Mouse (Mus musculus) embryonic facial prominence, embryonic 13.5 days (tissue): ENCODE measurements around the gene Prss54. TPM values are rescaled to one million over a fixed set of nuclear protein-coding genes. Genes with fewer than 3 reads are reported as not detected.

Experiments
- ATAC-seq: fragments of 200-750 bp; cut with Nextera tagmentation; 2 replicates; pipeline ENCODE4 v1.8.0; 2017; ENCODE audit warnings: low read depth; ENCODE audit not compliant: insufficient number of reproducible peaks, insufficient read depth, low FRiP score, low TSS enrichment
- H3K27ac ChIP-seq: fragments of 300-500 bp; sonication (generic); 2 replicates; pipeline ENCODE4 v1.5.1; 2015; ENCODE audit warnings: moderate library complexity, mild to moderate bottlenecking, inconsistent platforms
- H3K27me3 ChIP-seq: fragments of 300-500 bp; sonication (generic); 2 replicates; pipeline ENCODE4 v1.6.1; 2015; ENCODE audit warnings: mild to moderate bottlenecking, inconsistent platforms
- H3K36me3 ChIP-seq: fragments of 300-500 bp; sonication (generic); 2 replicates; pipeline ENCODE4 v1.6.1; 2015; ENCODE audit warnings: mild to moderate bottlenecking, inconsistent platforms
- H3K4me1 ChIP-seq: fragments of 300-500 bp; sonication (generic); 2 replicates; pipeline ENCODE4 v1.6.1; 2015; ENCODE audit warnings: inconsistent platforms
- H3K4me2 ChIP-seq: fragments of 300-500 bp; sonication (generic); 2 replicates; pipeline ENCODE4 v1.6.1; 2015; ENCODE audit warnings: moderate library complexity, mild to moderate bottlenecking, inconsistent platforms
- H3K4me3 ChIP-seq: fragments of 300-500 bp; sonication (generic); 2 replicates; pipeline ENCODE4 v1.5.1; 2015; ENCODE audit warnings: mild to moderate bottlenecking, inconsistent platforms
- H3K9ac ChIP-seq: fragments of 300-500 bp; sonication (generic); 2 replicates; pipeline ENCODE4 v1.6.1; 2015; ENCODE audit warnings: mild to moderate bottlenecking, inconsistent platforms
- H3K9me3 ChIP-seq: fragments of 300-500 bp; sonication (generic); 2 replicates; pipeline ENCODE4 v1.6.1; 2016; ENCODE audit warnings: inconsistent platforms
- WGBS: fragments of 180-500 bp; shearing (Covaris S2); methylation state at CpG from one replicate; pipeline ENCODE4 v1.1.7; 2015; ENCODE audit warnings: mixed read lengths; 5-methylcytosine and 5-hydroxymethylcytosine counted together
- polyA plus RNA-seq: library from polyadenylated mRNA; unstranded; fragments of >200 nt; fragmentation: Nextera tagmentation; extraction: Ambion mirVana; gene quantifications from 2 replicates; pipeline ENCODE4 v1.2.1, GENCODE M21; 2015

Gene Prss54
- polyA plus RNA-seq, 1 experiment from 2014 or later, result not detected

DNA sequence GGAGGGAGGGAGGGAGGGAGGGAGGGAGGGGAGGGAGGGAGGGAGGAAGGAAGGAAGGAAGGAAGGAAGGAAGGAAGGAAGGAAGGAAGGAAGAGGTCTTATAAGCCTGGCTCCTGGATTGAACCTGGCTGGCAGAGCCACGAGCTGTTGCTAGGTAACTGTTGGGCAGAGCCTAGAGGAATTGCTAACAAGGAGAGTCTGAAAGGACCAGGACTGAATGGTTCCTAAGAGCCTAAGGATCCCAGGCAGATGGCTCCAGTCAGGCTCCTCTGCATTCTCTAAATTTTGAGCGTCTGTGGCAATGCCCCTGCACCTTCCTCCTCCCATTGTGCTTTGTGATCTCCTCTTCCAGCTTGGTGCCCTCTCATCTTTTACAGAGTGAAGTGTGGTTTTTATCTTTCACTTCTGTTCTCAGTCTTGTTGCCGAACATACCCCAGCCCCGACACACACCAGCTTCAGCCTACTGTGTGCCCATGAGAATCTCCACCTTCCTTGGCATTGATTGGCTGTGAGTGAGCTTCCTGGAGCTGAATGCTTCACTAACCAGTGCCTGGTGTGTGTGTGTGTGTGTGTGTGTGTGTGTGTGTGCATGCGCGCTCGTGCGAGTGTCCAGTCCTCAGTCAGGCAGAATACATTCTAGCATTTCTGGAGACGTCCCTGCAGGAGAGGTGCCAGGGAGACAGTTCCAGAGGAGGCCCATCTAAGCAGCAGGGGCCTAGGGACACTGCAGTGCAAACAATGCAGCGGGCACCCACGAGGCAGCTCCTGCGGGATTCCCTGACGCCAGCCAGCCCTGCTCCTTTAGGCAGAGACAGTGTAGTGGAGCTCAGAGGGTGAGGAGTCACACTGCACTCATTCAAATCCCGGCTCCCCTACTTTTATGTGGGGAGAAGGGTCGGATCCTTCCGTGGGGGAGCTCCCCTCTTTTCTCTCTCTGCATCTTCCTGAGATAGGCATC lies 26.0 kb downstream of the Prss54 start:
- 65% methylated on average over 16 of the region's 16 CpGs for WGBS
- no peaks in the 10 kb centered on the region for H3K4me1 ChIP-seq
- no peak overlapping the region for H3K4me3 ChIP-seq
- ATAC-seq, result no peak
- H3K36me3 ChIP-seq, result no peaks in the 10 kb centered on the region
- H3K27me3 ChIP-seq, result no peaks in the 10 kb centered on the region
- no peak overlapping the region for H3K27ac ChIP-seq
- H3K9ac ChIP-seq, result no peak overlapping the region
- no peak overlapping the region for H3K4me2 ChIP-seq
- H3K9me3 ChIP-seq, result no peaks in the 10 kb centered on the region

DNA sequence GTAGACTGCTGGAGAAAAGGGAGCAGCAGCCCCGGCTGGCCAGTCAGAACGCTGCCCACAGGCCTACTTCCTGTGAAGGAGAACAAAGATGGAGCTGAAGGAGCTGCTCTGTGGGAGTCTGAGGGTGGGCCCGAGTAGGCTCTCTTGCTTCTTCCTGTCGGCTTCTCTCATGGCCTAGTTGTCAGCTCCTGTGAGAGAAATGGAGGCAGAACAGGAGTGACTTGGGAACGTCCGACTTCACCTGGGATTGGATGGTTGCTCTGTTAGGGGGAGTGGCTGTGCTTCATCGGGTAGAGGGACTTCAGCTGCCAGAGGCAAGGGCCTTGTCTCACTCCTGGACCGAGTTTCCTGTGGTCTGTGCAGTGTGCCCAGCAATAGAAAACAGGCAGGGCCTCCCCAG lies 28.2 kb downstream of the Prss54 start:
- Histone ChIP-seq H3K4me2 (no peak overlapping the region), H3K4me1 (no peaks in the 10 kb centered on the region), H3K36me3 (no peaks in the 10 kb centered on the region), H3K27ac (no peak overlapping the region), H3K4me3 (no peak overlapping the region), H3K9me3 (no peaks in the 10 kb centered on the region), H3K27me3 (no peaks in the 10 kb centered on the region), H3K9ac (no peak overlapping the region)
- WGBS, result 49% methylated on average over 8 of the region's 8 CpGs
- ATAC-seq, result no peak

DNA sequence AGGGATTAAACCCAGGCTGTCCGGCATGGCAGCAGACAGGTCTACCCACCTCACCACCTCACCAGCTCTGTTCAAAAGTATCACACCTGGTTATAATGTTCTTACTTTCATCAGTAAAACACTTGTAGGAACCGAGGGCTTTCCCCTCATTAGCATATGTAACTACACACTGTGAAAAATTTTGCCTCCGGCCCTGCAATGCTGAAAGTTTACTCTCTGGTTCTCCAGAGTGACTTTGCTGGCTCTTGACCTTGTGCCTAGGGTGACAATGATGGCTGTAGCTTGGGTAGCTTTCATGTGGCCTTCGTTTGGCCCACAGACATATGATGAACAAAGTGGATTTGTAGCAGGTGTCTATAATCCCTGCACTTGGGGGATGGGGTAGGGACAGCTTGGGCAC lies 29.2 kb downstream of the Prss54 start:
- Histone ChIP-seq H3K9me3 (no peaks in the 10 kb centered on the region), H3K27ac (no peak overlapping the region), H3K27me3 (no peaks in the 10 kb centered on the region), H3K9ac (no peak overlapping the region), H3K4me3 (no peak overlapping the region), H3K4me1 (no peaks in the 10 kb centered on the region), H3K4me2 (no peak overlapping the region), H3K36me3 (no peaks in the 10 kb centered on the region)
- no peak for ATAC-seq
- 71% methylated on average over 4 of the region's 4 CpGs for WGBS

DNA sequence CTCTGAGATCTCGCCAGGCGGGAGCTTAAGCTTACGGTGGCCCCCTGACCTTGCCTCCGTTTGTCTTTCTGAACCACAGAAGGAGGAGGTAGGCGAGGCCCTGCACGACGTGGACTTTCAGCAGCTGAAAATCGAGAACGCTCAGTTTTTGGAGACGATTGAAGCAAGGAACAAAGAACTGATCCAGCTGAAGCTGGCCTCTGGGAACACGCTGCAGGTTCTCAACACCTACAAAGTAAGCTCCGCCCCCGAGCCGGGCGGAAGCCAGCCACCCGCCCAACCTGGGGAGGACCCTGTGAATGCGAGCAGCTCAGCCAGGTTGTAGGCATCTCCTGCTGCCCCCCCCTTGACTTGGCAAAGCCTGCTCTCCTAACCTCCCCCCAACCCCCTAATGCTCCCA lies 30.3 kb downstream of the Prss54 start:
- ATAC-seq, result no peak
- H3K27ac ChIP-seq, result no peak overlapping the region
- H3K27me3 ChIP-seq, result no peaks in the 10 kb centered on the region

DNA sequence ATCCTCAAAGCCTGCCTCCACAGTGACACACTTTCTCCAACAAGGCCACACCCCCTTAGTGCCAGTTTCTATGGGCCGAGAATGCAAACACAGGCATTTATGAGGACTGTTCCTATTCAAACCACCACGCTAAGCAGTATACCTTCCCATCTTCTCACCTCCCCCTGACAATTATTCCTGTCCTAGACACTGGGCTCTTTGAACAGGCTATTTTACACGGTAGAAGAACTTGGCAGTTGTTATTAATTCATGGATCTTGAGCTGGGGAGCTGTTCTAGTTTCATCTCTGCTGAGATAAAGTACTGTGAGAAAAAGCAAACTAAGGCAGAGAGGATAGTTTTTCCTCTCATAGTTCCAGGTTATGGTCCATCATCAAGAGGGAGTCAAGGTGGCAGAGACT lies 33.1 kb downstream of the Prss54 start:
- H3K27ac ChIP-seq, result no peak overlapping the region
- H3K9me3 ChIP-seq, result no peaks in the 10 kb centered on the region
- H3K36me3 ChIP-seq, result no peaks in the 10 kb centered on the region
- no peaks in the 10 kb centered on the region for H3K4me1 ChIP-seq
- H3K9ac ChIP-seq, result no peak overlapping the region
- H3K27me3 ChIP-seq, result no peaks in the 10 kb centered on the region
- no peak overlapping the region for H3K4me2 ChIP-seq
- H3K4me3 ChIP-seq, result no peak overlapping the region
- 84% methylated on average over 3 of the region's 3 CpGs for WGBS
- no peak for ATAC-seq

More for the DNA sequence above, 30.3 kb downstream of the Prss54 start:
- Histone ChIP-seq H3K9me3 (no peaks in the 10 kb centered on the region), H3K4me2 (no peak overlapping the region), H3K4me3 (no peak overlapping the region), H3K36me3 (no peaks in the 10 kb centered on the region), H3K4me1 (no peaks in the 10 kb centered on the region), H3K9ac (no peak overlapping the region)
- 81% methylated on average over 17 of the region's 17 CpGs for WGBS

DNA sequence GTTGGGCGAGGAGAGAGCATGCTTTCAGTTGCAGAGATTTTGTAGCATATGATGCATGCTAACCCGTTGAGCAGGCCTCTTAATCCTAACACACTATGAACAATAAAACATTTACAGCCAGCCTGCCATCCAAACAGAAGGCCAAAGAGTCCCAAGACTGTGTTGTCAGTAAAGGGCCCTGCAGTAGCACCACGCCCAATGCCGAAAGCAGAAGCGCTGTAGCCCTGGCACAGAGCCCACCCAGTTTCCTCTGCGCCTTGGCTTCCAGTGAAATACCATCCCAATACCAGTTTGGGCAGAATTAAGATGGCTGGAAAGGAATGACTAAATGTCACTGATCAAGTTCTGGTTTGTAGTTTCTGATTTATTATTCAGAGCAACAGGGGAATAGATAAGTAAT lies 33.9 kb downstream of the Prss54 start:
- no peak overlapping the region for H3K9ac ChIP-seq
- no peaks in the 10 kb centered on the region for H3K36me3 ChIP-seq
- no peak overlapping the region for H3K4me2 ChIP-seq
- no peak for ATAC-seq
- no peaks in the 10 kb centered on the region for H3K27me3 ChIP-seq
- H3K9me3 ChIP-seq, result no peaks in the 10 kb centered on the region
- no peak overlapping the region for H3K4me3 ChIP-seq
- WGBS, result 89% methylated on average over 6 of the region's 6 CpGs
- no peak overlapping the region for H3K27ac ChIP-seq
- no peaks in the 10 kb centered on the region for H3K4me1 ChIP-seq

DNA sequence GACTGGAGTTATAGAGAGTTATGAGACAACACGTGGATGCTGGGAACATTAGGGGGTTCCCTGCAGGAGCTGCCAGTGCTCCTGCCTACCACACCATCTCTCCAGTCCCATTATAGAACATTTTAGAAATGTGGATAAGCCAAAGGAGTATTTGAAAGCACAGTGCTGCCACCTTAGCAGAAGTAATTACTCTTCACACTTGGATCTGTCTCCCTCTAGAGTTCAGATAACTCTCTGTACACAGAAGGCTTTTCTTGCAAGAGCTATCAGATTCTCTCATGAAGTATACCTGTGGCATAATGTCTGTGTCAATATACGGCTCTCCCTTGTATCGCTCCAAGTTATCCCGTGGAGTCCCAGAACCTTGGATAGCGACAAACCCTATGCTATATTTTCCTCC lies 36.7 kb downstream of the Prss54 start:
- 76% methylated on average over 5 of the region's 5 CpGs for WGBS
- H3K36me3 ChIP-seq, result no peaks in the 10 kb centered on the region
- ATAC-seq, result no peak

DNA sequence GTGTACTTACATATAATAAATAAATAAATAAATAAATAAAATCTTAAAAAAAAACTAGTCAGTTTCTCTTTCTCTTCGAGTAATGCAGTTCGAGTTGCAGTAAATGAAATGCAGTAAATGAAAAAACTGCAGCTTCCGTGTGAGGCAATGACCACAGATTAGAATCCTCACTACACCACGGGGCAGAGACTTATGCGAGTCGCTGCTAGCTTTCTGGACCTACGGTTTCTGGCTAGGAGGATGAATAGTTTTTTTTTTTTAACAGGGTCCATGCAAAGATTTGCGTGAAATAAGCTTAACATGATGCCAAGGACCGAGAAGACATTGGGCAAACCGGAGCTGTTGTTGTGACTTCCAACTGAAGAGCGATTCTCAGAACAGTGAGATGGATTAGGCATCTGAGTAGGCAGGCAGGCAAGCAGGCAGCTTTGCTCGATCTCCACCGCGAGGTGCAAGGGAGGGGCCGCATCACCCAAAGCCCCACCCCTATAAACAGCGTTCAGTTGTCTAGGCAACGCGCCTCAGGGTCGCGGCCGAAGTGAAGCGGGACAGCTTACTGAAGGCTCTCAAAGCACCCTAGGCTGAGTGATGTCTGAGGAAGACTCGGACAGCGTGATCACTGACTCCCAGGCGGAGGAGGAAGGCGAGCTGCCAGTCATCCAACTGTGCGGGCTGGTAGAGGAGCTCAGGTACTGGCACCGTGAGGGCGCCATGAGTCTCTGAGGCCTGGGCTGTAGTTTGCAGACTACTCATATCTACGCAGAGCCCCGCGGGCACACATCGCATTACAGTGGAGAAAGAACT lies 42.4 kb downstream of the Prss54 start, which contains the start of gene Ccdc113:
Gene Ccdc113, plus strand, starts transcription at position 502 of the 804 bp plus-strand sequence.
- Histone ChIP-seq H3K9ac (peak within 1 kb of the TSS; percentile 62), H3K27ac (no peak within 1 kb of the TSS), H3K27me3 (peaks cover 7% of the 10 kb centered on the region; the same call in 1 of the 2 replicates), H3K4me1 (peaks cover 8% of the 10 kb centered on the region; the same call in 1 of the 2 replicates), H3K36me3 (no peaks in the 10 kb centered on the region), H3K4me3 (peak within 1 kb of the TSS; percentile 48), H3K4me2 (peak within 1 kb of the TSS; percentile 78), H3K9me3 (no peaks in the 10 kb centered on the region)
- peak; percentile 64; the same call in 1 of the 2 replicates for ATAC-seq
- WGBS, result 5% methylated on average over 33 of the region's 33 CpGs

More for the DNA sequence above, 36.7 kb downstream of the Prss54 start:
- Histone ChIP-seq H3K9me3 (no peaks in the 10 kb centered on the region), H3K9ac (no peak overlapping the region), H3K4me2 (no peak overlapping the region), H3K27ac (no peak overlapping the region), H3K4me3 (no peak overlapping the region), H3K4me1 (no peaks in the 10 kb centered on the region), H3K27me3 (no peaks in the 10 kb centered on the region)

DNA sequence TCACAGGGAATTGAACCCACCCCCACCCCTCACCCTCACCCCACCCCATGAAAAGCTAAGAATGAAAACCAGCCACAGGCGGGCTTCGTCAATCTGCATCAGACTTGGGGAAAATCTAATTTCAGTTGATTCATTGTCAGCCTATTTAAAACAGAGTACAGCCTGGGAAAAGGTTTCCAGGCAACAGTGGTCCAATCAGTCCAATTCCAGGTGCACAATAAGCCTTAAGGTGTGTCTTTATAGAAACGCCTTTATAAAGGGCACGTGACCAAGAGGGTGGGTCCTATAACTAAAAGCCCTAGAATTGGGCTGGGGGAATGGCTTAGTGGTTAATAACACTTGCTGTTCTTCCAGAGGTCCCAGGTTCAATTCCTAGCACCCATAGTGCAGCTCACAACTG lies 43.9 kb downstream of the Prss54 start:
- Histone ChIP-seq H3K27ac (no peak overlapping the region), H3K9ac (no peak overlapping the region), H3K36me3 (no peaks in the 10 kb centered on the region), H3K4me1 (peaks cover 8% of the 10 kb centered on the region; the same call in 1 of the 2 replicates), H3K4me3 (no peak overlapping the region), H3K9me3 (no peaks in the 10 kb centered on the region), H3K27me3 (peaks cover 7% of the 10 kb centered on the region; the same call in 1 of the 2 replicates), H3K4me2 (no peak overlapping the region)
- WGBS, result 55% methylated on average over 4 of the region's 4 CpGs
- no peak for ATAC-seq

DNA sequence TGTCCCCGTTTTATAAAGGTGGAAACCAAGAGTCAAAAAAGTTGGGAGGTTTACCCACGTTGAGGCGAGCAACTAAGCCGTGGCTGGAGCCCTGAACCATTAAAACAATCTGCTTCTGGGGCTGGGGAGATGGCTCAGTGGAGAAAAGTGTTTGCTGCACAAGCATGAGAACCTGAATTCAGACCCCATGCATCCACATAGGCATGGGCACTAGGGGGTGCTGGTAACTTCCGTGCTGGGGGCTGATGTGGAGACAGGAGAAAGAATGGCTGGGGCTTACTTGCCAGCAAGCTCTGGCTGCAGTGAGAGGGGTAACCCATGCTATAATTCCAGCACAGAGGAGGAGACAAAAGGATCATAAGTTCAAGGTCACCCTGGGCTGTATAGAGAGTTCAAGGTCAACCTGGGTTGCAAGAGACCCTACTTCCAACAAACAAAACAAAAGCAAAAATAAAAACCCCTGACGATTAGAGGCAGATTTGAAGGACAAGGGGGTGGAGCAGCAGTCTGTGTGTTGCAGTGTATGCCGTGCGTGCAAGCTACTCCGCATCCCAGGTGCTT lies 47.3 kb downstream of the Prss54 start:
- Histone ChIP-seq H3K36me3 (no peaks in the 10 kb centered on the region), H3K4me1 (0 out of 2 replicates have a peak, but pooled peaks cover 3% of the 10 kb centered on the region), H3K27ac (no peak overlapping the region), H3K9me3 (no peaks in the 10 kb centered on the region), H3K9ac (no peak overlapping the region), H3K27me3 (peaks cover 7% of the 10 kb centered on the region; the same call in 1 of the 2 replicates), H3K4me3 (no peak overlapping the region), H3K4me2 (no peak overlapping the region)
- 63% methylated on average over 9 of the region's 9 CpGs for WGBS
- no peak for ATAC-seq

DNA sequence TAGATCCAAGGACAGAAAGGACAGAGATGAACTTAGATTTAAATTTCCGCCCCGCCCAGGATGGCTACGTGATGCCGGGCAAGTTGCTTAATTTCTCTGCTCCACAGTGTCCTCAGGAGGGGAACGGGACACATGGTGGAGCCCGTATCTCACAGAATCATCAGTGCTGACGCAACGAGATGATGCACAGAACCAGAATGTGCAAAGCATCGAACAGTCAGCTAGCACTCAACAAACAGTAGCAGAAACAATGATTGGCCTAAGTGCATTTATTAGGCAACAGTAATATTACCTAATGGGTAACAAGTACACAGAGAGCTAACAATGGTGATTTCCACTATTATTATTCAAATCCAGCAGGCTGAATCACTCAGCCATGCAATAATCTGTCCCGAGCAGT lies 47.9 kb downstream of the Prss54 start:
- Histone ChIP-seq H3K9me3 (no peaks in the 10 kb centered on the region), H3K27ac (no peak overlapping the region), H3K36me3 (no peaks in the 10 kb centered on the region), H3K9ac (no peak overlapping the region), H3K27me3 (peaks cover 7% of the 10 kb centered on the region; the same call in 1 of the 2 replicates), H3K4me3 (no peak overlapping the region), H3K4me2 (no peak overlapping the region), H3K4me1 (no peaks in the 10 kb centered on the region)
- ATAC-seq, result no peak
- 86% methylated on average over 10 of the region's 10 CpGs for WGBS
